Mouse (Mus musculus) small intestine, adult 2 months (tissue): ENCODE measurements at regions not wholly inside any gene's neighbourhood (a gene's known extent, or its start where the extent isn't known, plus 50 kb on each side); places are given as distances from the start of the nearest gene placed in this dataset.

Source experiments
- CTCF ChIP-seq: fragments of 200-500 bp; IDR thresholded peaks from 2 replicates; pipeline ENCODE4 v1.5.1; 2012; ENCODE audit warnings: low read depth, mild to moderate bottlenecking, control low read depth, inconsistent platforms, low read length, moderate library complexity, mixed read lengths; ENCODE audit not compliant: insufficient replicate concordance, insufficient read length; ENCODE audit errors: extremely low read depth
- POLR2A ChIP-seq: fragments of 200-500 bp; IDR thresholded peaks from 2 replicates; pipeline ENCODE4 v1.6.1; 2012; ENCODE audit warnings: low read depth, mild to moderate bottlenecking, control low read depth, inconsistent platforms, low read length, moderate library complexity

- no peak for TF ChIP-seq CTCF
- TF ChIP-seq POLR2A = no peak
Observed at GRCm38 (mm10) chr3:56963251-56963650, 338.5 kb downstream of the Tm4sf1 start.
